Mouse (Mus musculus) layer of hippocampus, postnatal 10 days (tissue): ENCODE measurements at regions not wholly inside any gene's neighbourhood (a gene's known extent, or its start where the extent isn't known, plus 50 kb on each side); places are given as distances from the start of the nearest gene placed in this dataset.
A peak's percentile ranks its signal among the peaks of the same experiment; 100 is the strongest.

Experiments used
- DNase-seq, 2 experiments: peaks; one replicate each; pipeline ENCODE4 v3.0.0; 2021; ENCODE audit warnings: low spot score in 2 of 2

DNA sequence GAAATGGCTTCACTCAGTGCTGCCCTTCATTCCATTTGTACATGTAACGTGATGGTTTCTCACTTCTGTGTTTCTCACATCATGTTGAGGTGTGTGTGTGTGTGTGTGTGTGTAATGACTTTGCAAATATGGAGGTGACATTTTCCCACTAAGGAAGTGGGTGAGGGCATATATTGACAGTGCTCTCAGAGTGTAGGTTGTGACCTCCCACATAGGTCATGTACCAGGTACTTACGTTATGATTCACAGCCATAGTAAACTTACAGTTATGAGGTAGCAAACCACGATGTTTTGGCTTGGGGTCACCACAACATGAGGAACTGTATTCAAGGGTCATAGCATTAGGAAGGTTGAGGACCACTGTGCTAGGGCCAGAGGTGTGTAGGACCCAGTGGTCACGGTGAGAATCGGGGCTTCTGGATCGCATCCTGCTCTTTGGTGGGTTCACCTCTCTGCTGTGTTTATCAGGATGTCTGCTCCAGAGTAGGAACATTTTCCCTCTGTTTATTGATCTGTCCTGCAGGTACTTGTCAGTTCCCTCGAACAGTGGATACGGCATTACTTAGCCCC, 238.7 kb upstream of the Cxcr4 start:
- DNase-seq = no peak

DNA sequence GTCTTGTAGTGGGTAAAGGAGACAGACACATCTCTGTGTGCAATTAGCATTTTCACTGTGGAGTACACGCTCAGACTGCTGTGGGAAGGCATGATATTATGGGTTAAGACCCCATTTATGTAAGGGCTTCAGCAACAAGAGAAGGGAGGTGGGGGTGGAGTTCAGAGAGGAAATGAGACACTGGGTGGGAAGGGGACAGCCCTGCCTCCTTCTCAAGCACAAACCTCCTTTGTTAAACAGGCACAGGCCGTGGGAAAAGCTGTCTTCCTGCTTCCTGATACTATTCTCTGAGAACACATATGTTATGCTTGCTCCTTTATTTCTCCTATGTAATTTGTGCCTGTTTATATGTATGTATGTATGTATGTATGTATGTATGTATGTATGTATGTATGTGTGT, 237.4 kb upstream of the Cxcr4 start:
- no peak for DNase-seq

DNA sequence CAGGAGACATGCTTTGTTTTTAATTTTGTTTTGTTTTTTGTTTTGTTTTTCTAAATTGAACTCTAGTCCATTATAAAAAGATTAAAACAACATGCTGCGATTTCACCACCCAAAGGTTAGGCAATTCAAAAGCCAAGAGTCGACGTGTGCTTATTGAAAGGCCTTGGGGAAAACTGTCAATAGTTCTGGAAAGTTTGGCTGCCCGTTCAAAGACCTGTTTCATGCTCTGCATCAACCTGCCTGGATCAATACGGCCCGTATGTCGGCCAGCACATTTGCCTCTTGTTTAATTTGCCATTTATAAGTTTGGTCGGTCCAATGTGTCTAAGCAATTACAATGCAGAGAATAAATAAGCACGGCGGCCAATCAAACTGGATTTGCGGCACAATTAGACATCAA, 234.3 kb upstream of the Cxcr4 start:
- no peak for DNase-seq

DNA sequence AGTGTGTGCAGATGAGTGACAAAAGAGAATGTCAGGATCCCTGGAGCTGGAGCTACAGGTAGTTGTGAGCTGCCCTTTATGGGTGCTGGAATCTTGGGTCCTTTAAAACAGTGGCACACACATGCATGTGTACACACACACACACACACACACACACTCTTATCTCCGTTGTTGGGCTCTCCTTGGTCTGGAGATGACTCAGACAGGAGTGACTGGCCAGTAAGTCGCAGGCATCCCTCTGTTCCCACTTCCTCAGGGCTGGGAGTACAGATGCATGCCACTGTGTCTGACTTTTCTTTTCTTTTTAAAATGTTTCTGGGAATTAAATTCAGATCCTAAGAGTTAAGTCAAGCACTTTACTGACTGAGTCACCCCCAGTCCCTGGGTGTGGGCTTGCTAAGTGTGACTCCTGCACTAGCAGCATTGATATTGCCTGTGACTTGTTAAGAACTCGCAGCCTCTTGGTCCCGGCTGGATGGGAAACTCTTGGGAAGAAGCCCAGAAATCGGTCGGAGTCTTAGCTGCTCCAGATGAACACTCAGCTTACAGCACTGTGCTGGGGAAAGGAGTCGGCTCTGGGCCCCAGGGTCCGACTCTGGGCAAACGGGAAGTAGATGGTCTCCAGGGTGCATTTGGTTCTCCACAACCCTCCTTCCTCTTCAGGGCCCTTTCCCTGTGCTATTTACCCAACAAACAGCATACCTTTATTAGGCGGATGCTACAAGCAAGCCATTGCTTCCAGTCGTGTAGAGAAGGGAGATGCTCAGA, 233.0 kb upstream of the Cxcr4 start:
- DNase-seq = no peak

DNA sequence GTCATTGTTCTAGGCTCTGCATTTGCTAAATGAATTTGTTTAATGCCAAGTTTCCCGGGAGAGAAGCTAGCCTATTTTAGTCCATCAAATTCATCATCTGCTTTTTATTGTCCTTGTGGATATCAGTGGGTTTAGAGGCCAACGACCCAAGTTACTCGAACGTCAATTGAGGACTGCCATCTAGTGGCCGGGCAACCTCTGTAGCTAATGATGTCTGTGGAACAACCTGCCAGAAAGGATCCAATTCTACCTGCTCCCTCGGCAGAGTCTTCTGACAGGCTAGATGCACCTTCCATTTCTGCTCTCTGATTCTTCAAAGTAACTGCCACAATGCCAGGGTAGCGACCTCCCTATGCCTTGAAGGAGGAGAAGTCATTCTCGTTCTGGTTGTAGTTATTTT, 232.1 kb upstream of the Cxcr4 start:
- peak; percentile 80 to 83 for DNase-seq

DNA sequence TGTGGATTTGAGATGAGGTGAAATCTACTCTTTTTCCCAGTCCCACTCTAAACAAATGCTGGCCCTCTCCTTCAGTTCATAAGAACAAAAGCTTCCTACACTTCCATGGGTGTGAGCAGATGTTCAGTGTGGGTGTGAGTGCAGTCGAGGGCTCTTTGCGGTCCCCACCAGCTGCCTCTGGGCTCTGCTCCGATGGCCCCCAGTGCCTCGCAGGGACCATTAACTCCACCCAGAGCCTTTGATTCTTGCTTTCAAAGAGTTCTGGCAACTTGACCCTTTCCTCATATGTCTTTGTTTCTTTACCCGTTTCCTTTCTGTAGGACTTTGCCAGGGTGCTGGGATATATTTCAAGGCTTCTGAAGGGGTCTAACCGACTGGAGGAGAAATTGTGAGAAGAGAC, 229.9 kb upstream of the Cxcr4 start:
- DNase-seq = no peak

GRCm38 (mm10) chr1:128820527-128820926, 228.4 kb upstream of the Cxcr4 start:
- no peak for DNase-seq

DNA sequence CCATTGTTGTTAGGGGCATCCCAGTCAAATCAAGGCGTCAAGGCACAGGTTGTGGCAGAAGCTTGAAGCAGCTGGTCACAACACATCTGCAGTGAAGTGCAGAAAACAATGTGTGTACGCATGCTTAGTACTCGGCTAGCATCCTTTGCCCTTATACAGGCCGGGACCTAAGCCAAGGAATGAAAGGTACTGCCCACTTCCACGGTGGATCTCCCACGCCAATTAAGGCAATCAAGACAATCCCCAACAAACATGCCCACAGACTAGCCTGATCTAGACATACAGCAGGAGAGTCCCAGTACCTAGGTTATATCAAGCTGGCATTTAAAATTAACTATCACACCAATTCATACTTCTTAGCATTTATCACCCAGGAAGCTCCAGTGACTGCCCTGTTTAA, 227.5 kb upstream of the Cxcr4 start:
- no peak for DNase-seq

DNA sequence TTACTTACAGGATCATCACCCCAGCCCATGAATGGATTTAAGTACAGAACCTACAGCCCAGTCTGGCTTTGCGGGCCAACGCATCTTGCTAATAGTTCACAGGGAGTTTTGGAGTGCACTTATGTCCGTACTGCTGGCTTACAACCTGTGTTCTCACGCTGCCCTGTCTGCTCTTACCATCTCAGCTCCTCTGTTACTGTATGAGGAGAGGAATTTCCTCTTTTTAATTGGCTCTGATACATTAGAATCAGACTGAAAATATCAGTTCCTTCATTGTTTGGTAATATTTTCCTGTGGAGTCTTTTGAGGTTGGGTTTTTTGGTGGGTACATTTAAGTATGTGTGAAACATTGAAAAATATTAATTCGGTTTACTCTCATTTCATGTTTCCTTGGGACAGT, 221.3 kb upstream of the Cxcr4 start:
- no peak for DNase-seq

DNA sequence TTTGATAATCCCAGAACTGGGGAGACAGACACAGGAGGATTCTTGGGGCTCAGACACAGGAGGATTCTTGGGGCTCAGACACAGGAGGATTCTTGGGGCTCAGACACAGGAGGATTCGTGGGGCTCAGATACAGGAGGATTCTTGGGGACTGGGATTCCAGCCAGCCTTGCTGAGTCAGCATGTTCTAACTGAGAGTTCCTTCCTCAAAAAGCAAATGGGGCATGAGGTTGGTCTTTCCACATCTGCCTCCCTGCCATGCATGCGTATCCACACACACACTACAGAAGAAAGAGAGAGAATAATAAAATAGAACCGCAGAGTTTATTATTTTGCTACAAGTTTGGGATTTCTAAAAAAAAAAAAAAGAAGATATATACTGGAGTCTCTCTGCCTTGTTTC, 218.8 kb upstream of the Cxcr4 start:
- DNase-seq = no peak

DNA sequence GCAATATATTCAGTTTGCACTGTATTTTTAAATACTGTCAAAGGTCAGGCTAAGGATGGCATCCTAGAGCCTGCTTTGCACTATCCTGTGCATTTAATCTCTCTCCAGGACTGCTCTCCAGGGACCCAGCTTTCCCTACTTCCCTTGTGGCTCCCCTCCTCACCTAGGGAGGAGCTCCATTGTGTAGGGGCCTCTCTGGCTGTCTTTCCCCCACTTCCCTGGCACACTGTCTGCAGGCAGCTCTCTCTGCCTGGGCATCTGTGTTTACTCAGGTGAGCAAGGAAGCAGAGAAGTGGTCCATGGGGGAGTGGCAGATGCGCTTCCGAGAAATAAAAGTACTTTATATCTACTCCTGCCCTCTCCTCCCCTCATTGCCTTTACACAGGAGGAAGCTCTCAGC, 218.0 kb upstream of the Cxcr4 start:
- no peak for DNase-seq

- DNase-seq = no peak
Measured at GRCm38 (mm10) chr1:128809601-128810000, 217.5 kb upstream of the Cxcr4 start.

GRCm38 (mm10) chr1:128808599-128808998, 216.5 kb upstream of the Cxcr4 start:
- no peak for DNase-seq

- DNase-seq = no peak
Measured at GRCm38 (mm10) chr1:128805687-128806653, 213.9 kb upstream of the Cxcr4 start.

GRCm38 (mm10) chr1:128803433-128804060, 211.5 kb upstream of the Cxcr4 start:
- peak; percentile 52 to 56 for DNase-seq

- DNase-seq = no peak
Measured at GRCm38 (mm10) chr1:128803058-128803432, 211.0 kb upstream of the Cxcr4 start.

- no peak for DNase-seq
Measured at GRCm38 (mm10) chr1:128798721-128799120, 206.6 kb upstream of the Cxcr4 start.

DNA sequence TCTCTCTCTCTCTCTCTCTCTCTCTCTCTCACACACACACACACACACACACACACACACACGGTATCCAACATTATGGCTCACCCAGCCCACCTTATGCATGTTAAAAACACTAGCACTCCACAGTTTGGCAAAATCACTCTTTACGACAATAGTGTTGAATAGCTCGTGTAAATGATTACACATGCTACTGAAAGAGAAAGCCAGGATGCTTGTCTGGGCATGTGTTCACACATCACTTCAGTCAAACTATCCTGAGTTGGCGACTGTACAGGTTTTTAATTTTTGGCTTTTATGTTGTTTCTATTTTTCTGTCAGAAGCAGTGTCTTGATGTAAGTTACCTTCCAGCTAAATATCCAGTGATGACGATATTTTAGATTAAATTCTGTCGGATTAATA, 203.6 kb upstream of the Cxcr4 start:
- no peak for DNase-seq

DNA sequence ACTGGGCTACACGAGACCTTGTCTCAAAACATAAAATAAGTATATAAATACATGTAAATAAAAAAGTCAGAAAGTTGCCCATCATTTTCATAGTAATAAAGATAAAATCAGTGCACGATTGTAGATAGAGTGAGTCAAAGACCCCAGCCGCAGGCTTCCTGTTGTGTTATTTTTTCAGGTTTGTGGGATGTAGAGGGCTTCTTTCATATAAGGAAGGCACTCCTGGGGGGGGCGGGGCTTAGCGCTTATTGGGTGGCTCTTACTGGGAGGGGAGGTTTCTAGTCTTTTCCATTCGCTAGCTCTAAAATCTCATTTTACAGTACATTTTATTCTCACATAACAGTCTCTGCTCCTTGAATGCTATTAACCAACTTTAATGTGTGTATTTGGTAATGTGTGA, 198.8 kb upstream of the Cxcr4 start:
- no peak for DNase-seq

GRCm38 (mm10) chr1:128789567-128790335, 197.7 kb upstream of the Cxcr4 start:
- no peak for DNase-seq

DNA sequence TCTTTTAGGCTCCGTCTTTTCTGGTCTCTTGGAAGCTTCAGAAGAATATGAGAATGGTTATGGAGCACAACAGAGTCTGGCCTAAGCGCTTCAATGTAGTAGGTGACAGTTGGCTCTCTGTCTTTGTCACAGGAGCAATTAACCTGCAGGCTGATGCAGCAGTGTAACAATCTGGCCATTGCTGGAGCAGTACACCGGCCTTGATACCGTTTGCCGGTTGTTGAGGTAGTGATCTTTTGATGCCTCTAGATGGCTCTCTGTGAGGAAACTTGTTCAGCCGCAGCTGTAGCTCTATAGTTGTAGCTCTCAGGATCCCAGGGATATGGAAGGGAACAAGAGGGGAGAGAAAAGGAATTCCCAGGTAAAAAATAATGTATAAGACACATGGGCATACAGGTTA, 196.1 kb upstream of the Cxcr4 start:
- DNase-seq = no peak
